Mouse (Mus musculus): ENCODE measurements at regions not wholly inside any gene's neighbourhood (a gene's known extent, or its start where the extent isn't known, plus 50 kb on each side); places are given as distances from the start of the nearest gene placed in this dataset.

DNA sequence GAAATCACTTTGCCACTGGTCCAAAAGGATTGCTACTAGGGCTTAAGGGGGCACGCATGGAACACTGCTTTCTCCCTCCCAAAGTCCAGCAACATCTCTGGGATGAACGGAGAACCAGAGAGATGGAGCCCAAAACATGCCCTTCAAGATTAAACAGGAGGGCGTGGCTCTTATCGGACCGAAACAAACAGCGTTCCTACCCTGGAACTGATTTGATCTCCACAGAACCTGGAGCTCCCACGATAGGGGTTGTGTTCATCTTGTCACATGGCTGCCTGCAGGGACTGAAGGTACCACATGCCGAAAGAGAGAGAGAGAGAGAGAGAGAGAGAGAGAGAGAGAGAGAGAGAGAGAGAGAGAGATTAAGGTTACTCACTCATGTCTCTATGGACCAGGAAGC is 120.7 kb downstream of the Gm4791 start:
- Histone ChIP-seq H3K4me1 (ENCODE audit: control insufficient read depth, insufficient read depth, low read length) (no peaks in the 10 kb centered on the region), H3K4me3 (replicated peaks; ENCODE audit: control insufficient read depth, low read depth, low read length) (no peak overlapping the region), H3K27ac (ENCODE audit: control insufficient read depth, insufficient read depth, low read depth, low read length, poor library complexity) (no peak overlapping the region)
- WGBS: 79% methylated on average over 8 of the region's 8 CpGs
- TF ChIP-seq POLR2A (IDR thresholded peaks at IDR 0.05; ENCODE audit: borderline replicate concordance, control insufficient read depth, low read depth, low read length) (no peak), CTCF (IDR thresholded peaks at IDR 0.05; ENCODE audit: control insufficient read depth, insufficient read depth, low read length) (no peak)

DNA sequence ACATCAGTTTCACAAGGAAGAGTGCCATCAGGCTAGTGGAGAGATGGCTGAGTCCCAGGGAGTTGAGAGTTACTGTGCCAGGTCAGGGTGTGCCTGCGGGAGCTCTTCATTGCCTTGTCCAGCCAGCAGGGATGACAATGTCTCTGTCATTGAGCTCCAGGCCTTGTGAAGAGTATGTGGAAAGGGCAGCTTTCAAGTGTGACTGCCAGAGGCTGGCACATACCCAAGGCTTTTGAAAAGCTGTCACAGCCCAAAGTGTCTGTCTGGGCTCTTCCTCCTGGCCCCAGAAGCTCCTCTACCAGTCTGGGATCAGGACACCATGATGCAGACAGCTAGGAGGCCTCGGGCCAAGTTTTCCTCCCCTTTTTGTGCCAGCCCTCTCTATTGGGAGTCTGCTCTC is 124.6 kb downstream of the Gm4791 start:
- no peak overlapping the region for H3K27ac ChIP-seq (ENCODE audit: control insufficient read depth, insufficient read depth, low read depth, low read length, poor library complexity)
- 73% methylated on average over 2 of the region's 2 CpGs for WGBS
- H3K4me1 ChIP-seq (ENCODE audit: control insufficient read depth, insufficient read depth, low read length): no peaks in the 10 kb centered on the region
- TF ChIP-seq POLR2A (IDR thresholded peaks at IDR 0.05; ENCODE audit: borderline replicate concordance, control insufficient read depth, low read depth, low read length): no peak
- no peak for TF ChIP-seq CTCF (IDR thresholded peaks at IDR 0.05; ENCODE audit: control insufficient read depth, insufficient read depth, low read length)
- H3K4me3 ChIP-seq (replicated peaks; ENCODE audit: control insufficient read depth, low read depth, low read length): no peak overlapping the region

DNA sequence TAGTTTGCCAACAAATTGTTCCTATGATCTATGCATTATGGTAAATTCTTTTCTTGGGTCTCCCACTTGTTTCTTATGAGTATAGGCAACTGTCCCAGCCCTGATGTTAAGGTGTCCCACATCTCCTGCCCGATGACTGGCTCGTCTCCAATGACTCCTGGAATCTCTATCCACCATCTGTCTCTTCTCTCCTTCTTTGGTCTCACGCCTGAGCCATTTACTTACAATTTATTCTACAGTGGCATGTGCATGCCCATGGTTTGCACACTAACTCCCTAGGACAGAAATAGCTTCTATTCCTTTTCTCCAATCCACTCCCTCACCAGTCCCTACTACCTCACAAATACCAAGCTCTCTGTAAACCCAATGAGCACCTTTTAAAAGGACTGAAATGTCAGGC is 127.0 kb downstream of the Gm4791 start:
- no peaks in the 10 kb centered on the region for H3K4me1 ChIP-seq (ENCODE audit: control insufficient read depth, insufficient read depth, low read length)
- TF ChIP-seq CTCF (IDR thresholded peaks at IDR 0.05; ENCODE audit: control insufficient read depth, insufficient read depth, low read length): no peak
- TF ChIP-seq POLR2A (IDR thresholded peaks at IDR 0.05; ENCODE audit: borderline replicate concordance, control insufficient read depth, low read depth, low read length): no peak
- WGBS: 68% methylated on average over 3 of the region's 3 CpGs
- H3K27ac ChIP-seq (ENCODE audit: control insufficient read depth, insufficient read depth, low read depth, low read length, poor library complexity): no peak overlapping the region
- H3K4me3 ChIP-seq (replicated peaks; ENCODE audit: control insufficient read depth, low read depth, low read length): no peak overlapping the region

DNA sequence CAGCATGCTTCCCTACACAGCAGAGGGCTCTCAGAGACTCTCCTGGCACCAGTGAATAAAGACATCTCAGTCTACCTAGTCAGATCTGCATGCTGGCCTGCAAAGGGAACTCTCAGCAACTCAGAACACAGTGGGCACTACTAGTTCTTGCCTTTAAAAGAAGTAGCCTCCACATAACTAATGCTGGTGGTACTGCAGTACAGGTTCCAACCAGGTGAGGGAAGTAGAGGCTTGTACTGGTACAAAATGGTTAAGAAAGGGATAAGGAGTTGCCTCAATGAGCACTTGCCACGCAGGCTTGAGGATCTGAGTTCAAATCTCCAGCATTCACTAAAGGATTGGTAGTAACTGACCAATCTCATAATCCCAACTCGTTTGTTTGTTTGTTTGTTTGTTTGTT is 127.7 kb downstream of the Gm4791 start:
- 39% methylated on average over 2 of the region's 2 CpGs for WGBS
- H3K27ac ChIP-seq (ENCODE audit: control insufficient read depth, insufficient read depth, low read depth, low read length, poor library complexity): no peak overlapping the region
- no peak overlapping the region for H3K4me3 ChIP-seq (replicated peaks; ENCODE audit: control insufficient read depth, low read depth, low read length)
- no peaks in the 10 kb centered on the region for H3K4me1 ChIP-seq (ENCODE audit: control insufficient read depth, insufficient read depth, low read length)
- TF ChIP-seq CTCF (IDR thresholded peaks at IDR 0.05; ENCODE audit: control insufficient read depth, insufficient read depth, low read length) (no peak), POLR2A (IDR thresholded peaks at IDR 0.05; ENCODE audit: borderline replicate concordance, control insufficient read depth, low read depth, low read length) (no peak)

DNA sequence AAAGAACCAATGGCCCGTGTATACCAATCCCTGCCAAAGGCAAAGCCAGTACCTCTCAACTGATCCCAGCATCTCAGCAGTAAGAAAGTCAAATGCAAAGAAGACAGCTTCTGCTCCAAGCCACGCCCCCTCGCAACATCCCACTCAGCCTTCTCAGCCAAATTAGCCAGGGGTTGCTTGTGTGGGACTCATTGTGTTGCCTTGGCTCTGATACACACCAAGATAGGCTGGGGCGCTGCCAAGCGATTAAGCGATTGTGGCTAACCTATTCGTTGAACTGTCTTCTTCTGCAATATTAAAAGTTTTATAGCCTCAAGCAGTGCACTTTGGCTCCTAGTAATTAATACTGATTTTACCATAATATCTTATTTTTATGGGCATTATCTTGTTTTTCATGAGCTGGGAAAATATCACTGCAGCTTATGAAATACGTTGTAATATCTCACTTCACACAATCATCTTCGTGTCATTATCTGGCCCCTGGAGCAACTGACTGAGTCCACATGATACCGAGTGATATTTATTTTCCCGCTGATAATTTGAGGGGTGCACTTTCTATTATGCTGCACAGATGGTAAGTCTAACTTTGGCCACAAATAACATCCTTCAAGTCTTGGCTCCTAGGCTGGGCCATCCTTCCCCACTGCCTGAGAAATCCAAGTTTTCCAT is 129.3 kb downstream of the Gm4791 start:
- no peak overlapping the region for H3K27ac ChIP-seq (ENCODE audit: control insufficient read depth, insufficient read depth, low read depth, low read length, poor library complexity)
- WGBS: 86% methylated on average over 11 of the region's 11 CpGs
- no peaks in the 10 kb centered on the region for H3K4me1 ChIP-seq (ENCODE audit: control insufficient read depth, insufficient read depth, low read length)
- TF ChIP-seq CTCF (IDR thresholded peaks at IDR 0.05; ENCODE audit: control insufficient read depth, insufficient read depth, low read length) (no peak), POLR2A (IDR thresholded peaks at IDR 0.05; ENCODE audit: borderline replicate concordance, control insufficient read depth, low read depth, low read length) (no peak)
- no peak overlapping the region for H3K4me3 ChIP-seq (replicated peaks; ENCODE audit: control insufficient read depth, low read depth, low read length)

DNA sequence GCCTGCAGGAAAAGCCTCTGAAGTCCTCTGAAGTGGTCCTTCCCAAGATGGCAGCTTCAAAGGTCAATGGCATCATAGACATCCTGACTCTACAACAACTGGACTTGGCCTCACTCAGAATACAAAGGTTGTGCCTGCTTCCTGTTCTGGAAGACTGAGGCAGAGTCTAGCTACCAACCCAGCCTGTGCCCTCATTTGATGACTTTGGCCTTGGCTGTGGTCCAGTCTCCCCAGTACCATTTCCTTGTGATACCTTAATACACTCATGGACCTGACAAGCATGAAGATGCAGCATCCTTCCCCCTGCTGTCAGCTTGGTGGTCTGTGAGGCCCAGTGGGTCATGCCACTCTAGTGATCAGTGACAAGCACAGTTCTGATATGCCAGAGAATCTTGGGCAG is 130.6 kb downstream of the Gm4791 start:
- Histone ChIP-seq H3K27ac (ENCODE audit: control insufficient read depth, insufficient read depth, low read depth, low read length, poor library complexity) (no peak overlapping the region), H3K4me3 (replicated peaks; ENCODE audit: control insufficient read depth, low read depth, low read length) (no peak overlapping the region), H3K4me1 (ENCODE audit: control insufficient read depth, insufficient read depth, low read length) (no peaks in the 10 kb centered on the region)
- TF ChIP-seq POLR2A (IDR thresholded peaks at IDR 0.05; ENCODE audit: borderline replicate concordance, control insufficient read depth, low read depth, low read length): no peak
- no peak for TF ChIP-seq CTCF (IDR thresholded peaks at IDR 0.05; ENCODE audit: control insufficient read depth, insufficient read depth, low read length)

DNA sequence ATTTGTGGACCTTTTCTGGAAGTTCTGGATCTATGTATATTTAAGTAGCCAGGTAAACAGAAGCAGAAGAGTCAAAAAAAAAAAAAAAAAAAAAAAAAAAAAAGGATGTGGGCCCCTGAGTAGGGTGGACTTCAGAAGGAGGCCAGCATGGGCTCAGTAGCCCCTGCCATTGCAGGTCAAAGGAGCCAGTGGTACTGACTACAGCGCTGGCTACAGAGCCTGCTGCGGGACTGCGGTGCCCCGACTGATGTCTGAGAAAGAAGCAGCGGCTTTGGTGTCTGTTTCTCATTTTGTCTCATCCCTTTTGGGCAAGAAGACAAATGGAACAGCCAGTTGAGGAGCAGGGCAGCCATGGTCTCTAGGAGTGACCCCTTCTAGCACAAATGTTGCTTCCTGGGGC is 134.9 kb downstream of the Gm4791 start:
- TF ChIP-seq CTCF (IDR thresholded peaks at IDR 0.05; ENCODE audit: control insufficient read depth, insufficient read depth, low read length) (no peak), POLR2A (IDR thresholded peaks at IDR 0.05; ENCODE audit: borderline replicate concordance, control insufficient read depth, low read depth, low read length) (no peak)
- 92% methylated on average over 5 of the region's 5 CpGs for WGBS
- H3K4me3 ChIP-seq (replicated peaks; ENCODE audit: control insufficient read depth, low read depth, low read length): no peak overlapping the region
- no peaks in the 10 kb centered on the region for H3K4me1 ChIP-seq (ENCODE audit: control insufficient read depth, insufficient read depth, low read length)
- H3K27ac ChIP-seq (ENCODE audit: control insufficient read depth, insufficient read depth, low read depth, low read length, poor library complexity): no peak overlapping the region

DNA sequence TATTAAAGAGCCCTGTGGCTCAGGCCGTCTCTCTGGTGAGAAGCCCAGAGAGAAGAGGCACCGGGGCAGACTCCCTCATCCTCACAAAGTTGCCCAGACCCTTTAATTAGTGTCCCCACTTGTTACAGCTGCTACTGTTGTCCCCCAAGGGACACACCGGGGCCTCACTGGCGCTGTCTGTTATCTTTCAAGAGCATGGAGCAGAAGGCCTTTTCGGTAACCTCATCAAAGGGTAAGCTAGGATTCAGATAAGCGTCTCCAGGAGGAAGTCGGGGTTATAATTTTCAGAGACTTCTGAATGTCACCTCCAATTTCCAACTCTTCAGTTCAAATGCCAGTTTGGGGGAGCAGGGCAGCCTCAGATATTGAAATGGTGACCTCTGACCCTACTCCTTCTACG is 135.3 kb downstream of the Gm4791 start:
- Histone ChIP-seq H3K4me3 (replicated peaks; ENCODE audit: control insufficient read depth, low read depth, low read length) (no peak overlapping the region), H3K4me1 (ENCODE audit: control insufficient read depth, insufficient read depth, low read length) (no peaks in the 10 kb centered on the region), H3K27ac (ENCODE audit: control insufficient read depth, insufficient read depth, low read depth, low read length, poor library complexity) (no peak overlapping the region)
- TF ChIP-seq CTCF (IDR thresholded peaks at IDR 0.05; ENCODE audit: control insufficient read depth, insufficient read depth, low read length): no peak
- TF ChIP-seq POLR2A (IDR thresholded peaks at IDR 0.05; ENCODE audit: borderline replicate concordance, control insufficient read depth, low read depth, low read length): no peak
- WGBS: 64% methylated on average over 8 of the region's 8 CpGs

DNA sequence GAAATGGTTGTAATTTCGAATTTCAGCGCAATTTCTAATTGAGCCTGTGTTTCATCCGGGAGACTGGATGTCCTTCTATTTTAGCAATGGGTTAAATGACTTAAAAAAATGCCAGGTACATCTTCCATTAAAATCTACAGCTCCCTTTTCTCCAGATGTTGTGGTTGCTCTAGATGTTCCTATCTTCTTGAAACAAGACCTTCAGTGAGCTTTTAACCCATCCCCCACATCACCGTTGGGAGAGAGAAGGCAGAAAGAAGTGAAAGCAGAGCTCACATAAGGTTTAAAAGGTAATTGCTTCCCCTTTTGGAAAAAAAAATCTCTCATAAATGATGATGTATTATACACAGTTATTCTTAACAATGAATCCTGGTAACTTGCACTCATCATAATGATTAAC is 135.9 kb downstream of the Gm4791 start:
- no peak for TF ChIP-seq CTCF (IDR thresholded peaks at IDR 0.05; ENCODE audit: control insufficient read depth, insufficient read depth, low read length)
- no peak for TF ChIP-seq POLR2A (IDR thresholded peaks at IDR 0.05; ENCODE audit: borderline replicate concordance, control insufficient read depth, low read depth, low read length)
- whole genome bisulfite sequencing: 60% methylated on average over 4 of the region's 4 CpGs
- H3K27ac ChIP-seq (ENCODE audit: control insufficient read depth, insufficient read depth, low read depth, low read length, poor library complexity): no peak overlapping the region

More for the DNA sequence above, 135.9 kb downstream of the Gm4791 start:
- no peaks in the 10 kb centered on the region for H3K4me1 ChIP-seq (ENCODE audit: control insufficient read depth, insufficient read depth, low read length)
- H3K4me3 ChIP-seq (replicated peaks; ENCODE audit: control insufficient read depth, low read depth, low read length): no peak overlapping the region

Data from bone marrow, adult 2 months (tissue).